Mouse (Mus musculus): ENCODE results near the gene Zcchc7. TPM values are rescaled to one million over a fixed set of nuclear protein-coding genes. Genes with fewer than 3 reads are reported as not detected.

Zcchc7 gene
- polyA plus RNA-seq, 1 experiment: 16.5 TPM

DNA sequence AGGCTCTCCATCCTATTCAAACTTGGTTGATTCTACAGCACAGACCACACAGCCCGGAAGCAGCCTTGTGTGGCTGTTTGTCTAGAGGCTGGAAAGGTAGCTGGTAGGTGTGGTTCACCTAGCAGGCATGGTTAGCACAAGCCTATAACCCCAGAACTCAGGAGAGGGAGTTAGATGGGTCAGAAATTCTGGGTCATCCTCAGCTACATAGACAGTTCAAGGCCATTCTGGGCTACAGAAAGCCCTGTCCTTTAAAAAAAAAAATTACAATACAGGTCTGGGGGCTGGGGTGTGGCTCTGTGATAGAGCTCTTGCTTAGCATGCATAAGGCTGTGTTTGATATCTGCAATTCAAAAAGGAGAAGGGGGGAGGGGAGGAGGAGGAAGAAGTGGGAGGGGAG lies 192.6 kb downstream of the Zcchc7 start:
- no peak overlapping the region for H3K27ac ChIP-seq (replicated peaks; ENCODE audit: low read depth, low read length)
- H3K4me1 ChIP-seq (ENCODE audit: control insufficient read depth, insufficient read depth, insufficient read length, low read length): no peaks in the 10 kb centered on the region

DNA sequence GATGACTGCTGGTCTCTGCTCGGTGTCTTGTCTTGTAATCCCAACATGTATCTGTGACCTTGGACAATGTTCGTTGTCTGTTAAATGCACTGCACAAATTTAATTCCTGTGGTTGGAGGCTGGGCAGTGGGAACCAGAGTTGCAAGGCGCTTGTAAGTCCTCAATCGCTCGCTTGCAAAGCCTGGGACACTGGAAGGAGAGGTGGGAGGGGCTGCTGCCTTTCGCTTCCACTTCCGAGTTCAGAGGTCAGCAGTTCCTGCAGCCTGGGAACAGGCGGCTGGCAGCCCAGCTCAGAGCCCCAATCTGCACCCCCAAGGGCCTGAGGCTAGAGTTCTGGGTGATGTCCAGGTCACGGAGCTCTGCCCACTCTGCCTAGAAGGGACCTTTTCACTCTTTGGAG lies 197.4 kb downstream of the Zcchc7 start:
- no peak overlapping the region for H3K27ac ChIP-seq (replicated peaks; ENCODE audit: low read depth, low read length)
- H3K4me1 ChIP-seq (ENCODE audit: control insufficient read depth, insufficient read depth, insufficient read length, low read length): no peaks in the 10 kb centered on the region
- H3K4me3 ChIP-seq (ENCODE audit: insufficient read depth, low read depth, low read length): no peak overlapping the region

More for the DNA sequence above, 192.6 kb downstream of the Zcchc7 start:
- no peak overlapping the region for H3K4me3 ChIP-seq (ENCODE audit: insufficient read depth, low read depth, low read length)

DNA sequence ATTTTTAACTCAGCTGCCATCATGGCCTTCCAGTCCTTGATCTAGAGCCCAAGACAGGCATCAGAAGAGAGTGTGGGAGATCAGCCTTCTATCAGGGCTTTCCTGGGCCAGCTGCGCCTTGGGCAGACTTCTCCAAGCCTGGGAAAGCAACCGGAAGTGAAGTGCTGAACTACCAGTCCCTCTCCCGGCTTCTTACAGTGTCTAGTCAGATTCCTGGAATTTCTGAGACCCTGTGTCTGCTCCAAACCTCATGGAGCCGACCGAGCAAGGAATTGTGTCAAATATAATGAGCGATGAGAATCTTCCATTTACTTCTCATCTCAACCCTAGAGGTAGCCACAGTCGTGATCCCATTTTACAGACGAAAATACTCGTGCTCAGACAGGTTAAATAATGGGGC lies 203.1 kb downstream of the Zcchc7 start:
- H3K27ac ChIP-seq (replicated peaks; ENCODE audit: low read depth, low read length): no peak overlapping the region
- H3K4me1 ChIP-seq (ENCODE audit: control insufficient read depth, insufficient read depth, insufficient read length, low read length): no peaks in the 10 kb centered on the region
- no peak overlapping the region for H3K4me3 ChIP-seq (ENCODE audit: insufficient read depth, low read depth, low read length)

DNA sequence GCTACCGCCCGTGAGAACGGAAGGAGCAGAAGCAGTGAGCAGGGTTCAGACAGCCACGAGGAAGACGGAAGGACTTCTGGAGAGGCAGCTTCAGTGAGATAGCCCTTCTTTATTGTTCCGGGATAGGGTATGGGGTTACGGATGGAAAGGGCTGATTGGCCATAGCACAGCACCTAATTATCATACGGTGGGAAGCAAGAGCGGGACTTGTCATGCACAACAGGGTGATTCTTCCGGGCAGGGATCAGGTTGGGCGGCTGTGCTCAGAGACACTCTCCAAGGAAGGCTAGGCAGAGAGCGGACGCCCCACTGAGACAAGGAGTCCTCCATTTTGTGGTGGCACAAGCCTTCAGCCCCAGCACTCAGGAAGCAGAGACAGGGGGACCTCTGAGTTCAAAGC lies 203.5 kb downstream of the Zcchc7 start:
- no peak overlapping the region for H3K4me3 ChIP-seq (ENCODE audit: insufficient read depth, low read depth, low read length)
- H3K27ac ChIP-seq (replicated peaks; ENCODE audit: low read depth, low read length): no peak overlapping the region
- no peaks in the 10 kb centered on the region for H3K4me1 ChIP-seq (ENCODE audit: control insufficient read depth, insufficient read depth, insufficient read length, low read length)

DNA sequence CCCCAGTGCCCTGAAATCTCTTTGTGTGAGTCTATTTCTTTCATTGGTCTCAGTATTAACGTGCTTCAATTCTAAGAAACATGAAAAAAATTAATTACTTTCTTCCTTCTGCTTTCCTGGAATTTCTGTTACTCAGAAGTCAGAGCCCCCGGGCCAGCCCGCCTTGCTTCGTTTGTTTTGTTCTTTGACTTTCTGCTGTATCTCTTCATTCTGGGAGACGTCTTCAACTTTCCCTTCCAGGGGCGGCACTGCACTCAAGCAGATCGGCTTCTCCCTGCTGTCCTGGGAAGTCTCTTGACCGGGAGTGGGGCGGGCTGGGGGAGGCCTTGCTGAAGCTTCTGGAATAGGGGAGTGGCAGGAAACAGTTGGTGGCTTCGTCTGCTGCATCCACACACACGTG lies 207.5 kb downstream of the Zcchc7 start:
- Histone ChIP-seq H3K4me1 (ENCODE audit: control insufficient read depth, insufficient read depth, insufficient read length, low read length) (no peaks in the 10 kb centered on the region), H3K27ac (replicated peaks; ENCODE audit: low read depth, low read length) (no peak overlapping the region), H3K4me3 (ENCODE audit: insufficient read depth, low read depth, low read length) (no peak overlapping the region)

DNA sequence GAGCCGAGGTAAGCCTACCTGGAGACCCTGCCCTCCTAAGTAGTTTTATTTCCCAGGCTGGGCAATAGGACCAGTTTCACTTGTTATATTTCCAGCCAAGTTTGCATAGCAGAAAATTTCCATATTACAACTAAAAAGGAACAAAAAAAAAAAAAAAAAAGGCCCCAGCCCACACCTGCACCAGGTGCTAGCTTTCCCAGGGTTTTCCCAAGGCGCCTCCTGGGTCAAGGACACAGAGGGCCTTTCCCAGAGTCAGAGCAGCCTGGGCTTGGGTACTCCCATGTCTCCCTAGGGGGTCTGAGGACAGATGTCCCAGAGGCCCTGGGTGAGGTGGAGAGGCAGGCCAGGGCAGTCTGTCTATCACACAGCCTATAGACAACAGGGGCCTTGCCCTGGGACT lies 209.5 kb downstream of the Zcchc7 start:
- no peaks in the 10 kb centered on the region for H3K4me1 ChIP-seq (ENCODE audit: control insufficient read depth, insufficient read depth, insufficient read length, low read length)
- H3K27ac ChIP-seq (replicated peaks; ENCODE audit: low read depth, low read length): no peak overlapping the region

DNA sequence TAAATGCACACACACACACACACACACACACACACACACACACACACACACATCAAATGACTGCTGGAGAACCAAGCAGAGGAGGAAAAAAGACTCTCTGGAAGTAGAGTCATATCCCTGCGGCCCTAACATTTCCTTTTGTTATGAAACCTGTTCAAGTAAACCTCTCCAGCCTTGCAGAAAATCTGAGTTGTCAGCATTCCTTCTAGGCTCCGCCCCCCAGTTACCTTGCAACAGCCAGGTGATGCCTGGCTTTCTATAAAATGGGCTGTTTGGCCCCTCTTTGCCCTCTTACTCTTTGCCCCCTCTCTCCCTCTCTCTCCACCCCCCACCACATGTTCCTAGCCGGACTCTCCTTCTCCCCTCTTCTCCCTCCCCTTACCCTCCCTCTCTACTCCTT lies 210.1 kb downstream of the Zcchc7 start:
- H3K4me1 ChIP-seq (ENCODE audit: control insufficient read depth, insufficient read depth, insufficient read length, low read length): no peaks in the 10 kb centered on the region
- no peak overlapping the region for H3K4me3 ChIP-seq (ENCODE audit: insufficient read depth, low read depth, low read length)
- no peak overlapping the region for H3K27ac ChIP-seq (replicated peaks; ENCODE audit: low read depth, low read length)

More for the DNA sequence above, 209.5 kb downstream of the Zcchc7 start:
- H3K4me3 ChIP-seq (ENCODE audit: insufficient read depth, low read depth, low read length): no peak overlapping the region

DNA sequence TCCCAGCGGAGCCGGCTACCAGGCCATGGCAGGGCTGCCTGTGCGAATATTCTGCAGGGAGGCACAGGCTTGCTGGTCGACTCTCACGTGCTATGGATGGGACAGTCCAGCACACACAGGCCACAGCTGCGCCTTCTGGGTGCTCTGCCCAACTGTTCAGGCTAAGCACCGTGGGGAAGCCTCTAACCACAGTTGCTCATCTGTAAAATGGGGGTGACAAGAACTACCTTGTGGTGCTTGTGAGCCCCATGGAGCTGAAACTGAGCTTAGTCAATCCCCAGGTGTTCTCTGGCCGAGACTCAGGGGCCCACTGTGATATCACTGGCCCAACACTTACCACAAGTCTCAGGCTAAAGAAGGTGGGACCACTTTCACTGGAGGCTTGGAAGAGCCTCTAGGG lies 211.7 kb downstream of the Zcchc7 start:
- no peaks in the 10 kb centered on the region for H3K4me1 ChIP-seq (ENCODE audit: control insufficient read depth, insufficient read depth, insufficient read length, low read length)
- no peak overlapping the region for H3K4me3 ChIP-seq (ENCODE audit: insufficient read depth, low read depth, low read length)
- H3K27ac ChIP-seq (replicated peaks; ENCODE audit: low read depth, low read length): no peak overlapping the region

DNA sequence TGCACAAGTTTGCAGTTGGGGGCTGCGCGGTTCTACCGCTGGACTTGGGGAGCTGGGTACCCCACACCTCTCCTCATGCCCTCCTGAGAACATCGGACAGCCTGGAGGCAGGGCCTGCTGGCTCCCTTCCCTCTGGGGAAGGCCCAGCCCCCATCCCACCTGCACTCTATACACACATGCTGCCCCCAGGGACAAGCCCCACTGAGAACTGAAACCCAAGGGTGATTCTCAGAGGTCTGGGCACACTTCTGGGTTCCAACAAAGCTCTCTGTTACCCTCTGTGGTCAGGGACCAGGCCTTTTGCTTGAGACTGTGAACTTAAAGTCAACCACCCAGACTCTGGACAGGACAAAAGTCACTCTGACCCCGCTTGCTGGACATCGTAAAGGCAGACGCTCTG lies 214.4 kb downstream of the Zcchc7 start:
- H3K4me3 ChIP-seq (ENCODE audit: insufficient read depth, low read depth, low read length): no peak overlapping the region
- no peaks in the 10 kb centered on the region for H3K4me1 ChIP-seq (ENCODE audit: control insufficient read depth, insufficient read depth, insufficient read length, low read length)
- H3K27ac ChIP-seq (replicated peaks; ENCODE audit: low read depth, low read length): no peak overlapping the region

DNA sequence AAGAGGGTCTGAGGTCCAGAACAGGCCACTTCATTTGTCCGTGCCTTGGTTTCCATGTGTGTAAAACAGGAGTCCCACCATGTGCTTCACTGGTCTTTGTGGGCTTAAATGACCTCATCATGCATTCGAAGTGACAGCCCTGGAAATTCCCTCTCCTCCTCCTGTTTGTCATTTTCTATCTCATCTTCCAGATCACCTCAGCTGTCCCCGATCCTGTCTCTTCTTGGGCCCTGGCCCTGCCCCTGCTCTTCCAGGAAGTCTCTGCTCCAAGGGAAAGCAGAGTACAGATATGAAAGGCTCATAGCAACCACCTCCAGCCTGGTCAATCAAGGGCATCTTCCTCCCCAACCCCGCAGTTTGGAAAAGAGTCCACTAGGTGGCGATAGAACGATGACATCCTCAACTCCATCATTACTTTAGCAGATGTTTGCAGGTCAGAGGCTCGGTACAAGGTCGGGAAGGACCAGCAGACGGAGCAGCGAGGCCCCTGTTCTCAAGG lies 215.0 kb downstream of the Zcchc7 start:
- H3K4me1 ChIP-seq (ENCODE audit: control insufficient read depth, insufficient read depth, insufficient read length, low read length): no peaks in the 10 kb centered on the region
- no peak overlapping the region for H3K4me3 ChIP-seq (ENCODE audit: insufficient read depth, low read depth, low read length)
- H3K27ac ChIP-seq (replicated peaks; ENCODE audit: low read depth, low read length): no peak overlapping the region

DNA sequence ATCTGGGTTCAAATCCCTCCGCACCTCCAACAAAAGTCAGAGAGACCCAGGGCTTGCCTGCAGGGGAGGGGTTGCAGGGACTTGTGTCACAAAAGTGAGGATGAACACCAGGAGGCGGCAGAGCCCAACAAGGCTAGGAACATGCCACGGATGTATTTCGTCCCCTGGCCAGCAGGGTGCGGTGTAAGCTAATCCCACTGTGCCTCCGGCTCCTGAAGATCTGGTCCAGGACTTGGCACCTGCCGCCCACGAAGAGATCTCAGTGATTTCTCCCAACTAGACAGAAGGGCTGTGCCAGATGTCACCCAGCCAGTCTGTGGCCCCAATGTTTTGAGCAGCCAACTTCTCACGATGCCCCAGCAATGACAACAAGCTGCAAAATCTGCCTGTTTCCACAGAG lies 217.8 kb downstream of the Zcchc7 start:
- H3K4me1 ChIP-seq (ENCODE audit: control insufficient read depth, insufficient read depth, insufficient read length, low read length): no peaks in the 10 kb centered on the region
- no peak overlapping the region; the same call in 1 of the 2 replicates for H3K4me3 ChIP-seq (ENCODE audit: insufficient read depth, low read depth, low read length)
- no peak overlapping the region for H3K27ac ChIP-seq (replicated peaks; ENCODE audit: low read depth, low read length)

DNA sequence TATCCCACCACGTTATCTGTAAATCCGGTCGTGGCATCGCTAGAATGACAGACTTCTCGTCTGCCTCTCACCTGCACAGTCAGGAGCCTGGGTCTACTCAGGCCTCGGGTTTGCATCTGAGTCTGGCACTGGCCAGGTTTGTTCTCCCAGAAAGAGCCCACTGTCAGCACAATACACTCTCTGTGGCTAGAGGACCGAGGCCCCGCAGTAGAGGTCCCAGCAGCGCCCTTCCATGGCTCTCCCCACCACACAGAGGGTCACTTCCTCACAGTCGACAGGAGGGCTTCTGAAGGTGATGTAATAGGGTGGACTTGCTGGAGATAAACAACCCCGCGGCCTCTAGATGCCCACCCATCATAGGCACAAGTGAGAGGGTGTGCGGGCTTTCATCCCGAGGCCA lies 218.2 kb downstream of the Zcchc7 start:
- Histone ChIP-seq H3K4me1 (ENCODE audit: control insufficient read depth, insufficient read depth, insufficient read length, low read length) (no peaks in the 10 kb centered on the region), H3K4me3 (ENCODE audit: insufficient read depth, low read depth, low read length) (no peak overlapping the region; the same call in 1 of the 2 replicates), H3K27ac (replicated peaks; ENCODE audit: low read depth, low read length) (no peak overlapping the region)

DNA sequence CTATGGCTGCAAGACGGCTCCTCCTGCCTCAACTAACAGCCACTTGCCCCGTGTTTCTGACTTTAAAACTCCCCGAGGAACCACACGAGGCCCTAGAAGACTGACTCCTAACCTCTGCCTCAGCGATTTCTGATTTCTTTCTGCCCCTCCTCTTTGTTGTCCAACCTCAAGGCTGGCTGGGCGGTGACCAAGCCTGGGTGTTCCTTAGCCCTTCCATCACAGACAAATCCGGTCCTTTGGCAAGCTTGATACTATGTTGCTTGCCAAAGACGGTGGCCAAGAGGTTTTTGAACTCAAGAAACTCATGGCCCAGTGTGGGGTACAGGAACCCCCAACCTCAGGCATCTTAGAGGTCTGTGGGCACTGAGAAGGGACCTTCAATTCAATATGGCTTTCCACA lies 218.7 kb downstream of the Zcchc7 start:
- Histone ChIP-seq H3K4me1 (ENCODE audit: control insufficient read depth, insufficient read depth, insufficient read length, low read length) (no peaks in the 10 kb centered on the region), H3K27ac (replicated peaks; ENCODE audit: low read depth, low read length) (no peak overlapping the region), H3K4me3 (ENCODE audit: insufficient read depth, low read depth, low read length) (no peak overlapping the region)

DNA sequence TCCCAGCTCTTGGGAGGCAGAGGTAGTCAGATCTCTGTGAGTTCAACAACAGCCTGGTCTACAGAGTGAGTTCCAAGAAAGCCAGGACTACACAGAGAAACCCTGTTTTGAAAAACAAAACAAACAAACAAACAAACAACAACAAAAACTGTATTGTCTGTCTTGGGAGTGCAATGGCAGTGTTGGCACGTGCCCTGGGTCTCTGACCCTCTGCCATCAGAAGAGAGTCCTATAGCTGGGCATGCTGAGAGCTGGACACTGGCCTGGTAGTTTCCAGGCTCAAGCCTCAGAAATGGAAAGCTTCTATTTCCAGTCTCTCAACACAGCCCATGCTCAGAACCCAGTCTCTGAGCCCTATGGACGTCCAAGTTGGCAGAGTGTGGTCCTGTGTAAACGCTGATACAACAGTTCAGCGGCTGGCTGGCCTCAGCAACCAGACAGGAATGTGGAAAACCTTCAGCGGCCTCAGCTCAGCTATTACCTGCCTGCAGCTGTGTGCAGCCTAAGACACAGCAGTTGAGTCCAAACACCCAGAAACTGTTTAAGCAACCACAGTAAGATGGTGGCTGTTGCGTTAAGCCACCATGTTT lies 220.4 kb downstream of the Zcchc7 start:
- H3K27ac ChIP-seq (replicated peaks; ENCODE audit: low read depth, low read length): no peak overlapping the region
- H3K4me1 ChIP-seq (ENCODE audit: control insufficient read depth, insufficient read depth, insufficient read length, low read length): peaks cover 6% of the 10 kb centered on the region; the same call in 1 of the 2 replicates
- H3K4me3 ChIP-seq (ENCODE audit: insufficient read depth, low read depth, low read length): no peak overlapping the region

DNA sequence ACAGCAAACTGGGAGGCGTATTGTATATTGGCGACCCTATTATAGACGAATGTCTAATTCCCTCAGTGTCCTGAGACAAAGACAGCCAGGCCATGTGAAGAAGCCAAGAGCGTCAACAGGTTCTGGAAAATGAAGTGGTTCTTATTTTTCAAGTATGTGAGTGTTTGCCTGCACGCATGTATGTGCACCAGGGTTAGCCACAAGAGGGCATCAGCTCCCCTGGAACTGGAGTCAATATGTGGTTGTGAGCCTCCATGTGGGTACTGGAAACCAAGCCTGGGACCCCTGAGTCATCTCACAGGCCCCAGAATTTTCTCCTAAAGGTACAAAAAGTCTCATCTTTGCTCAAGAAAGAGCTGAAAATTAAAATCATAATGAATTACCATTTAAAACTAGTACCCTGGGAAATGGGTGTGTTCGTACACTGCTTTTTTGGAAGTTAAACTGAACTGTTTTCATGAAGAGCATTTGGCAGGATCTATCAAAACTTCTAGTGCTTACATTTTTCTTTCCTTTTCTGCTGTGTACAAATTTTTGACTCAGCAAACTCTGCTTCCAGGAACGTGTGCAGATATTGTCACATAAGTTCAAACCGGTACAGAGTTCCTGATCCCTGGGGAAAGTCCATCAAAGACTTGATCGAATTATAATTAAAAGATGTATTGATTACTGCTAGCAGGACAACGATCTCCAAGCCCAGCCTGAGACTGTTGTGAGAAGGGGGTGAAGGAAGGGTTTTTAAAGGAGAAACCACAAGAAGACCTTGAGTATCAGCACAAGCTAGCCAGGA lies 221.4 kb downstream of the Zcchc7 start:
- H3K4me1 ChIP-seq (ENCODE audit: control insufficient read depth, insufficient read depth, insufficient read length, low read length): peaks cover 6% of the 10 kb centered on the region; the same call in 1 of the 2 replicates
- no peak overlapping the region for H3K4me3 ChIP-seq (ENCODE audit: insufficient read depth, low read depth, low read length)
- H3K27ac ChIP-seq (replicated peaks; ENCODE audit: low read depth, low read length): no peak overlapping the region

DNA sequence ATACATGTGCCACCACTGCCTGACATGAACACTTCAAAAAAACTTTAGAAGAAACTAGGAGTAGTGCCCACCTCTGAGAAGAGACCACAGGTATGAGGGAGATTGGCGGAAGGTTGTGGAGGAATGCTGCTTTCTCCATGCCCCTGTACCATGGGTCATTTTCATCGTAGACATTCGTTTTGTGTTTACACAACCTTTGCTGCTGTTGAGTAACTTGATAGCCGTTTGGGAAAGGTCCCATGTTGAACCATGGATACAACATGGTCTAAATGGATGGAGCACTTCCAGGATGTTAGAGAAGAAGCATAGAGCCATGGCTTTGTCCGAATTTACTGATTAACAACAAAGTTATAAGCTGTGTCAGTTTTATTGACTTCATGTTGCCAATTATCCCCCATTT lies 222.5 kb downstream of the Zcchc7 start:
- Histone ChIP-seq H3K4me1 (ENCODE audit: control insufficient read depth, insufficient read depth, insufficient read length, low read length) (peaks cover 10% of the 10 kb centered on the region), H3K27ac (replicated peaks; ENCODE audit: low read depth, low read length) (no peak overlapping the region), H3K4me3 (ENCODE audit: insufficient read depth, low read depth, low read length) (no peak overlapping the region)

All from brown adipose tissue, adult 24 weeks (tissue).